Mouse (Mus musculus): ENCODE results near the gene Tsacc. TPM values are rescaled to one million over a fixed set of nuclear protein-coding genes. Genes with fewer than 3 reads are reported as not detected.
A peak's percentile ranks its signal among the peaks of the same experiment; 100 is the strongest.
"Not testable (repeated sequence)": the region's sequence is repeated elsewhere in the genome, so short reads cannot be mapped to it uniquely, and the experiment has no call there.

Gene Tsacc
- polyA plus RNA-seq, 3 experiments from 2014 or later, result 2.3 to 6.2 (median 3.6) TPM

DNA sequence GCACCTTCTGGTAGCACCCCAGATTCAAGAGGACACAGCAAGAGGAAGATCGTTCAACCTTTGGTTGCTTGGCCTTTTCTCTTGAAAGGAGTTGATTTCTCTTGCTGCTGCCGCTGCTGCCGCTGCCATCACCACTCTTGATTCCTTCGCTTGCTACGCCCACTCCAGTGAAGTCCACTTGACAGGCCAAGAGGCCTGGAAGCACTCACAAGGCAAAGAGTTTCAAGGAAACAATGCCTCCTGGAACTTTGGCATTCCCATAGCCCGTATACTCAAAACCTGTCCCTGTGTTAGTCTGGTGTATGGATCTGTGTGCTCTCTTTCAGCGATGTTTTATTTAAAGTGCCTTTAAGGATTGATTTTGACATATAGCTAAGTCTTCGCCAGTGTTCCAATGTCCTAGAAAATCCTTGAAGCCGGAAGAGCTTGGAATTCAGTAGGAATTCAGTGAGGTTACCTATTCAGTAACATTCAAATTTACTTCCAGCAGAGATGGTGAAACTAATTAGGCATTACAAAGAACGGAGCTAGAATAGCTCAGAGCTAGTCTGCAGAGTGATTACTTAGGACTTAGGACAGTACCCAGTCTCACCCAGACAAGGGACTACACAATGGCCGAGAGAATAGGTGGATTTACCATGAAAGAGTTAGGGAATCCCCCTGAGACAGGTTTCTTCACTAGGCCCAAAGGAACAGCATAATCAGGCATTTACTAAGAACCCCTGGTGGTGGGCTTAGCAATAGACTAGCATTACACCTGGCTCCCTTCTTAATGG is 15.5 kb downstream of the Tsacc start:
- ATAC-seq, result not testable (repeated sequence)

- no peak for ATAC-seq
Observed at GRCm38 (mm10) chr3:88280035-88280434, 16.8 kb downstream of the Tsacc start.

- no peak for ATAC-seq
Observed at GRCm38 (mm10) chr3:88276529-88277143, 20.2 kb downstream of the Tsacc start.

DNA sequence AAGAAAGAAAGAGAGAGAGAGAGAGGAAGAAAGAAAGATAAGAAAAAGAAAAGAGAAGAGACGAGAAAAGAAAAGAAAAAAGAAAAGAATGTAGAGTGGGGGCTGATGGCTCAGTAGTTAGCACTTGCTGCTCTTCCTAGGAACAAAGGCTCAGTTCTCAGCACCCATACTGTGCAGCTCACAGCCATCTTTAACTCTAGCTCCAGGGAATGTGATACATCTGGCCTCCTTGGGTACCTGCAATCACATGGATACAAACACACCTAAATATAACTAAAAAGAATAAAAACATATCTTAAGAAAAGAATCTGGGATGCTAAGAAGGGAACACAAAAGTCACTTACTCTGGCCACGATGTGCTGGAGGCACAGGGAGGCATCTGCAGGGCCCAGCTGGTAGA is 20.7 kb downstream of the Tsacc start:
- ATAC-seq, result no peak

DNA sequence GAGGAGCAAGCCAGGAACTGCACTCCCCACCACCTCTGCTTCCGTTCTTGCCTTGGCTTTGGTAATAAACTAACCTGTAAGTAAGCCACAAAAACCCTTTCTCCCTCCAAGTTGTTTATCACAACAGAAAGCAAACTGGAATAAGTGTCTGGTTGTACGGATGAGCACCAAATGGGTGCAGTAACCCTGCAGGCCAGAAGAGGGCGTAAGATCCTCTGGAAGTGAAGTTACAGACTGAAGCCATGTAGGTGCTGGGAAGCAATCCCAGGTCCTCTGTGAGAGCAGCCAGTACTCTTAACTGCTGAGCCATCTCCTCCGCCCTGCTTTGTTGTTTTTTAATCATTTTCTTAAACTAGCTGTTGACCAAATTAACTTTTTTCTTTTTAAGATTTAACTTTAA is 22.8 kb downstream of the Tsacc start:
- no peak for ATAC-seq

GRCm38 (mm10) chr3:88271859-88272258 is 24.9 kb downstream of the Tsacc start:
- ATAC-seq, result no peak

DNA sequence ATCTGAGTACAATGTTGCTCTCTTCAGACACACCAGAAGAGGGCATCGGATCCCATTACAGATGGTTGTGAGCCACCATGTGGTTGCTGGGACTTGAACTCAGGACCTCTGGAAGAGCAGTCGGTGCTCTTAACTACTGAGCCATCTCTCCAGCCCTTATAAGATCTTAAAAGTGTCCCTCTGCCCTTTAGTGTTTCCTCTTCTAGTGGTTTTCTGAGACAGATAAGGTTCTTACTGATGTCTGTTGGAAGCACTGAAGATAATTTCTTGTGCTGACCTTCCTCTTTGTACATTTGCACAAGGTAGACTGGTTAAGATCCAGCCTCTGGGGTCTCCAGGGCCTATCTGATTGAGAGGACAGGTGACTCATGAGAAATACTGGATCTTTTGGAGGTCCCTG is 25.5 kb downstream of the Tsacc start:
- not testable (repeated sequence) for ATAC-seq

- ATAC-seq, result no peak
Observed at GRCm38 (mm10) chr3:88268991-88269390, 27.8 kb downstream of the Tsacc start.

DNA sequence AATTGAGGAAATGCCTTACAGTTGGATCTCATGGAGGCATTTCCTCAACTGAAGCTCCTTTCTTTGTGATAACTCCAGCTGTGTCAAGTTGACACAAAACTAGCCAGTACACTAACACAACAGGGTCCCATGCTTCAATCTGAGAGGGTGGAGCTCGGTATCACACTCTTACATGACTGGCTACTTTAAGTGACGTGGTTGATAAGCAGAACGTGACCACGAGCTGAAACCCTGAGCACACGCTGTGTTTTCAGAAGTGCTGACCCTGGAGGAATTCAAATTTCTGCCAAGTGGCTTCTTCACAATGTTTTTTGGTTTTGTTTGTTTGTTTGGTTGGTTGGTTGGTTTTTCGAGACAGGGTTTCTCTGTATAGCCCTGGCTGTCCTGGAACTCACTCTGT is 28.8 kb downstream of the Tsacc start:
- not testable (repeated sequence) for ATAC-seq

DNA sequence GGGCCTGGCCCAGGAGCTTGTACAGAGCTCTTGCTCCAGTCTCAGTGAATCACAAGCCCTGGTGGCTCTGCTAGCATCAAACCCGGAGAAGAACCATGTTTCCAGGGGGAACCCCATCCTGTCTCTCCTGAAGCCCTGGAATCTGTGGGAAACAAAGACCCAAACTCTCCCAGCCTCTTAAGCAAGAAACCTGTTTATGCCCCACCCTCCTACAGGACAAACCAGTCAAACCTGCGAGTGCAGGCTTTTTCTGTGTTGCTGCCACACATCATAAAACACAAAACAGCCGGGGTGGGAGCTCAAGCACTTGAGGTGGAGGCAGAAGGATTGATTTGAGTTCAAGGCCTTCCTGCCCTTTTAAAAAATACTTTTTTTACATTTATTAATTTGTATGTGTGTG is 34.5 kb downstream of the Tsacc start:
- no peak for ATAC-seq

GRCm38 (mm10) chr3:88256382-88256781 is 40.4 kb downstream of the Tsacc start:
- no peak for ATAC-seq

GRCm38 (mm10) chr3:88255950-88256349 is 40.8 kb downstream of the Tsacc start:
- ATAC-seq, result no peak

GRCm38 (mm10) chr3:88254268-88254926 is 42.4 kb downstream of the Tsacc start, which contains the start of gene Rhbg:
Gene Rhbg, minus strand, starts transcription at chr3:88254709.
- ATAC-seq, result no peak

GRCm38 (mm10) chr3:88252739-88253138 is 44.1 kb downstream of the Tsacc start:
- ATAC-seq, result no peak

- no peak for ATAC-seq
Observed at GRCm38 (mm10) chr3:88248406-88248805, 48.4 kb downstream of the Tsacc start.

DNA sequence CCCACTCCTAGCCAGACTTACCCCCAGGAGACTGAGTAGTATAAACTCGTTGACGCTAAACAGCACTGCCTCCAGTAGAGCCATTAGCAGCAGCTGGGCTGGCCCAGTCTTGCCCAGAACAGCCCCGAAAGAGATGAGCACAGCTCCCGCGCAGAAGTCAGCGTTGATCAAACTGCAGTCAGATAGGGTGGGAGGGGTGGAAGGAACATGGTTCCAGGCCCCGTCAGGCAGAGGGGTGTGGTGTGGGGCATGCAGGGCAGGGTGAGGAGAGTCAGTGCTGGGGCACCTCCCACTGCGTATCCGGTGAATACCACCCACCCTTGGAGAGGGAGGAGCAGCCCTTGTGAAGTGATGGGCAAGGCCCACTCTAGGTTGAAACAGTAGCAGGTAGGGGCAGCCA is 49.1 kb downstream of the Tsacc start:
- no peak for ATAC-seq

- peak; percentile 35 for ATAC-seq
Observed at GRCm38 (mm10) chr3:88245811-88246210, 51.0 kb downstream of the Tsacc start.

DNA sequence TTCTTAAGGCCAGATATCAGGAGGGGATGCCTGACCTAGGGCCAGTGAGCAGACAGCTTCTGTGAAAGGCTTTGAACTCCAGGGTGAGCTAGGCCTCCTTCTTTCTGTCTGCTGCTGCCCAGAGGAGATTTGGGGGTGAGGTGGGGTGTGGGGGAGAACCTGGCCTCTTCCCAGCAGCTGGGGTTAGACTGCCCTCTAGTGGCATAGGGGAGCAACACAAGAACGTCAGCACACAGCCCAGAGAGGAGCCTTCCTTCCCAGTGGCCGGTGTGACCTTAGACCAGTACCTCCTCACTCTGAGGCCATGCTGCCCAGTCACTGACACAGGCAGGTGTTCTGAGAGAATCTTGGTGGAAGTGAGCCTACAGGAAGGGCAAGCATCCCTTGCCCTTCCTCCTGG is 52.7 kb downstream of the Tsacc start:
- ATAC-seq, result no peak

DNA sequence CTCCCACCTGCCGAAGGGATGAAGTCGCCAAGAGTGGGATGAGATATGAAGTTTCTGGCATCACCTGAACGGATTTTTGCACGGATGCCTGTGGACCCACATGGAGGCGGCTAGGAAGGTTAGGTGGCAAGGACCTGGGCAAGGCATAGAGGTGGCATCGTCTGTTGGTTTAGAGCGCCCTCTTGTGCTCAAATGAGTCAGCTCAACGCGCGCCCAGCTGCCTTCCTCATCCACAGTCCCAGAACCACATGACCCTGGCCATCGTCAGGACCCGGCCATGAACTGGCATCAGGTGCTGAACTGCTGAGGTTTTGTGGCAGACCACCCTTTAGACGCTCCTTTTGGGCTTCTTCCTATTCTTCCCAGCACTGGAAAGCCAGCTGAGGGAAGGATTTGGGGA is 54.3 kb downstream of the Tsacc start:
- ATAC-seq, result peak; percentile 54

DNA sequence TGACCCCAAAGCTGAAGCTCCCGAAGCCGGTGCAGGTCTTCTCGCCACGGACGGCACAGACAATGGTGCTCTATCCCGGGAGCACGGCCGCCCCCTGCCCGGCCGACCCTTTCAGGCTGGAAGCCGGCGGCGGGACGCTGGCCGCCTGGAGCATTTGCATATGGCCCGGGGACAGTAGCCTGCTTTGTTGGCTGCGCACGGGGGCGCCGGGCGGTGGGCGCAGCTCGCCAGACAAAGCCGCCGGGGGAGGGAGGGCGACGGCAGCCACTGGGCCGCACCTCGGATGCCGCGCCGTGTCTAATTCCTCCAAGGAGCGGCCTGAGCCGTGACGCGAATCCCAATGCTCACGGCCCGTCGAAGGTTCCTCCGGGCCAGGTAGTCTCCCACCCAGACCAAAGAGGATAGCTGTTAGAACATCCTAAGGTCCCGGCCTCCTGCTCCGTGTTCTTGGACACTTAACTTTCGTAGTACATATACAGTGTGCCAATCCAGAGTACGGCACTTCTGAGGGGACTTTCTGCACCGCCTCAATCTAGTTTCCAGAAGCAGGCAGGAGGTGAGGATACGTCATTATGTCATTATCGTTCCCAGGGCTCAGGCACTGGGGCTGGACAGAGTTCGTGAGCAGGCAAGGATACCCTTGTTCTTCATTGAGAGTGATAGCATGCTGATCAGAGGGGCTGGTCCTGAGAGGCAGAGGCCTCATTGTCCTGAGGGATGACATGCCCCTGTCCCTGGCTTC is 55.6 kb downstream of the Tsacc start:
- no peak for ATAC-seq

- no peak for ATAC-seq
Observed at GRCm38 (mm10) chr3:88239446-88239845, 57.4 kb downstream of the Tsacc start.

- no peak for ATAC-seq
Observed at GRCm38 (mm10) chr3:88238866-88239391, 57.9 kb downstream of the Tsacc start.
